In the genomic region with DNA sequence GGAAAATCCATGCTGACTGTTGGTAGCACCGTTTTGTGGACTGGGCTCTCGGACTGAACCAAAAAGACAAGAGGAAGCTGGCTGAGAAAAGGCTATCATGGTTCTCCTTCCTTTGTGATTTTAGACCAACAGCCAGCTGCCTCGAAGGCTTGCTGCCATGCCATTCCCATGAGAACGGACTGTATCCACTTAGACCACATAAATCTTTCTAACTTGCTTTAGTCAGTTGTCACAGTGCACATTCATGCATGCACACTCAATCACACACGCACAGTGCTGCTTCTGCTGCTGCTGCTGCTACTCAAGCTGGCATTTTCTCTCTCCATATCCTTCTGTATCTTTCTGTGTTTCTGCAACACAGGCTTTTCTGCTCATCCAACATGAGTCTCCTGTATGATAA, we compare ENCODE assay signal across 16 mouse cellular contexts.
DNase-seq lines count a peak whose midpoint lies in the region; ATAC-seq and TF ChIP-seq lines count a peak whose summit lies in the region.
"Had no signal": no experiment of that assay in that cellular context is flagged by ENCODE, and none has a peak within 500 bp of the region (broad histone marks: within the 10 kb centered on the region; RNA-seq: fewer than 3 reads in every experiment).

No protein-coding gene starts in this region.

- no peak for TF ChIP-seq CTCF in kidney, adult 2 months (conservative IDR thresholded peaks at IDR 0.05; ENCODE audit: insufficient read depth, insufficient read length, low read depth, low read length)

- DNase-seq in MN1 (ENCODE audit: low spot score) = peak; percentile 58
- DNase-seq in adrenal gland, postnatal 25 days = peak; percentile 17
- DNase-seq in forebrain, embryonic 14.5 days (ENCODE audit: low spot score) = no peak
- DNase-seq in kidney, adult 2 months = no peak
- DNase-seq: cerebellum, adult 8-10 months; gastrocnemius, postnatal 25 days; layer of hippocampus, adult 9-11 months; lung, adult 2 months; thymus, postnatal 4 days had no signal

- H3K4me1 ChIP-seq in hindbrain, embryonic 15.5 days (replicated peaks) = no peaks in the 10 kb centered on the region
- no peaks in the 10 kb centered on the region for H3K4me1 ChIP-seq in hindbrain, embryonic 12.5 days
- H3K4me1 ChIP-seq in neural tube, embryonic 13.5 days (replicated peaks) = peaks cover 7% of the 10 kb centered on the region
- H3K4me1 ChIP-seq in forebrain, embryonic 14.5 days (ENCODE audit: control insufficient read depth, insufficient read depth, low read length) = no peaks in the 10 kb centered on the region
- no peaks in the 10 kb centered on the region for H3K4me1 ChIP-seq in kidney, adult 2 months (ENCODE audit: control insufficient read depth, insufficient read depth, low read length)
- H3K4me1 ChIP-seq: embryonic facial prominence, embryonic 10.5 days; limb, embryonic 15.5 days had no signal

- no peak for TF ChIP-seq POLR2A in kidney, adult 2 months (IDR thresholded peaks at IDR 0.05; ENCODE audit: low read depth, low read length)

- H3K36me3 ChIP-seq in hindbrain, embryonic 15.5 days = no peaks in the 10 kb centered on the region
- H3K36me3 ChIP-seq in hindbrain, embryonic 12.5 days = no peaks in the 10 kb centered on the region
- H3K36me3 ChIP-seq in neural tube, embryonic 13.5 days = no peaks in the 10 kb centered on the region
- no peaks in the 10 kb centered on the region for H3K36me3 ChIP-seq in forebrain, embryonic 14.5 days (ENCODE audit: control insufficient read depth, insufficient read depth, low read length)
- no peaks in the 10 kb centered on the region for H3K36me3 ChIP-seq in kidney, adult 2 months (ENCODE audit: control insufficient read depth, insufficient read depth, low read length)
- H3K36me3 ChIP-seq: embryonic facial prominence, embryonic 10.5 days; G1E; limb, embryonic 15.5 days had no signal

- WGBS in hindbrain, embryonic 15.5 days = 57% methylated on average over 5 of the region's 5 CpGs
- WGBS in hindbrain, embryonic 12.5 days = 64% methylated on average over 5 of the region's 5 CpGs
- 19% methylated on average over 5 of the region's 5 CpGs for WGBS in neural tube, embryonic 13.5 days
- 89% methylated on average over 5 of the region's 5 CpGs for WGBS in forebrain, embryonic 14.5 days
- 48% methylated on average over 5 of the region's 5 CpGs for WGBS in kidney, adult 2 months

- H3K27me3 ChIP-seq in hindbrain, embryonic 15.5 days = no peaks in the 10 kb centered on the region
- H3K27me3 ChIP-seq in hindbrain, embryonic 12.5 days = no peaks in the 10 kb centered on the region
- H3K27me3 ChIP-seq in neural tube, embryonic 13.5 days = no peaks in the 10 kb centered on the region
- H3K27me3 ChIP-seq in forebrain, embryonic 14.5 days (replicated peaks; ENCODE audit: control insufficient read depth, insufficient read depth, low read length) = no peaks in the 10 kb centered on the region
- no peaks in the 10 kb centered on the region for H3K27me3 ChIP-seq in kidney, adult 2 months (replicated peaks; ENCODE audit: control insufficient read depth, insufficient read depth, low read length)
- H3K27me3 ChIP-seq: limb, embryonic 15.5 days had no signal

- no peaks in the 10 kb centered on the region for H3K9me3 ChIP-seq in hindbrain, embryonic 15.5 days
- no peaks in the 10 kb centered on the region for H3K9me3 ChIP-seq in hindbrain, embryonic 12.5 days (replicated peaks)
- no peaks in the 10 kb centered on the region for H3K9me3 ChIP-seq in neural tube, embryonic 13.5 days
- H3K9me3 ChIP-seq in forebrain, embryonic 14.5 days (replicated peaks; ENCODE audit: control insufficient read depth, low read length) = no peaks in the 10 kb centered on the region
- H3K9me3 ChIP-seq: embryonic facial prominence, embryonic 10.5 days; G1E; limb, embryonic 15.5 days had no signal

- H3K4me3 ChIP-seq in hindbrain, embryonic 15.5 days = no peak overlapping the region
- H3K4me3 ChIP-seq in hindbrain, embryonic 12.5 days = no peak overlapping the region
- no peak overlapping the region for H3K4me3 ChIP-seq in neural tube, embryonic 13.5 days
- no peak overlapping the region for H3K4me3 ChIP-seq in forebrain, embryonic 14.5 days (ENCODE audit: low read depth, low read length)
- H3K4me3 ChIP-seq in kidney, adult 2 months (ENCODE audit: insufficient read depth, low read depth, low read length) = no peak overlapping the region
- H3K4me3 ChIP-seq: embryonic facial prominence, embryonic 10.5 days; limb, embryonic 15.5 days had no signal

- no peak overlapping the region for H3K27ac ChIP-seq in hindbrain, embryonic 15.5 days (replicated peaks)
- no peak overlapping the region for H3K27ac ChIP-seq in hindbrain, embryonic 12.5 days
- 0 out of 2 replicates have a peak overlapping the region, but pooled peaks have one; percentile 7 for H3K27ac ChIP-seq in neural tube, embryonic 13.5 days (replicated peaks)
- H3K27ac ChIP-seq in forebrain, embryonic 14.5 days (ENCODE audit: low read depth, low read length) = no peak overlapping the region
- no peak overlapping the region for H3K27ac ChIP-seq in kidney, adult 2 months (ENCODE audit: insufficient read depth, low read depth, low read length)
- H3K27ac ChIP-seq: embryonic facial prominence, embryonic 10.5 days; limb, embryonic 15.5 days had no signal

- 0 out of 2 replicates have a peak, but pooled peaks have one; percentile 6 for ATAC-seq in hindbrain, embryonic 15.5 days (ENCODE audit: low FRiP score, low read depth)
- ATAC-seq in hindbrain, embryonic 12.5 days (ENCODE audit: low FRiP score) = no peak
- ATAC-seq in neural tube, embryonic 13.5 days (ENCODE audit: low read depth) = peak; percentile 78; the same call in 1 of the 2 replicates
- no peak for ATAC-seq in forebrain, embryonic 14.5 days
- ATAC-seq: midbrain, embryonic 16.5 days had no signal

- no peak overlapping the region for H3K9ac ChIP-seq in hindbrain, embryonic 15.5 days
- no peak overlapping the region for H3K9ac ChIP-seq in hindbrain, embryonic 12.5 days
- no peak overlapping the region for H3K9ac ChIP-seq in neural tube, embryonic 13.5 days
- no peak overlapping the region for H3K9ac ChIP-seq in forebrain, embryonic 14.5 days (ENCODE audit: low read length)
- H3K9ac ChIP-seq: limb, embryonic 15.5 days had no signal

- no peak overlapping the region for H3K4me2 ChIP-seq in hindbrain, embryonic 15.5 days
- H3K4me2 ChIP-seq in hindbrain, embryonic 12.5 days (replicated peaks) = no peak overlapping the region
- H3K4me2 ChIP-seq in neural tube, embryonic 13.5 days = no peak overlapping the region
- H3K4me2 ChIP-seq in forebrain, embryonic 14.5 days (ENCODE audit: low read length) = no peak overlapping the region
- H3K4me2 ChIP-seq: limb, embryonic 15.5 days had no signal

Comparison
In these comparisons a context has a peak if more than half of its experiments do, and no peak if none do; other contexts are left out.
1. ATAC-seq: peak in hindbrain, embryonic 15.5 days (single experiment) and neural tube, embryonic 13.5 days (single experiment); none in hindbrain, embryonic 12.5 days (single experiment) and forebrain, embryonic 14.5 days (single experiment).
2. DNase-seq: peak in MN1 (single experiment) and adrenal gland, postnatal 25 days (single experiment); none in forebrain, embryonic 14.5 days (single experiment) and kidney, adult 2 months (single experiment).